Mouse (Mus musculus) urinary bladder, adult 2 months (tissue): ENCODE measurements around the gene Fam117b. TPM values are rescaled to one million over a fixed set of nuclear protein-coding genes. Genes with fewer than 3 reads are reported as not detected.

Source experiments
- DNase-seq: peaks from one replicate; pipeline ENCODE4 v3.0.0; 2022; ENCODE audit warnings: low spot score
- polyA plus RNA-seq: library from polyadenylated mRNA; depleted of rRNA; stranded (reverse); fragments of >200 nt; gene quantifications from 2 replicates; pipeline ENCODE4 v1.2.3, GENCODE M21; 2012; rRNA removed

The Fam117b gene
- 8.6 and 11.2 TPM in 2 replicates for polyA plus RNA-seq

GRCm38 (mm10) chr1:59912413-59913157 is at the start of gene Fam117b:
Gene Fam117b (plus strand): TSS chr1:59913006.
- peak; percentile 89 for DNase-seq

GRCm38 (mm10) chr1:59868041-59868440 is 44.8 kb upstream of the Fam117b start:
- DNase-seq = no peak

- no peak for DNase-seq
Observed at GRCm38 (mm10) chr1:59874023-59874422, 38.8 kb upstream of the Fam117b start.

- DNase-seq = no peak
Observed at GRCm38 (mm10) chr1:59878098-59878497, 34.7 kb upstream of the Fam117b start.

- DNase-seq = peak; percentile 62
Observed at GRCm38 (mm10) chr1:59883349-59884134, 29.3 kb upstream of the Fam117b start.

- no peak for DNase-seq
Observed at GRCm38 (mm10) chr1:59886899-59887298, 25.9 kb upstream of the Fam117b start.

- DNase-seq = no peak
Observed at GRCm38 (mm10) chr1:59888018-59888417, 24.8 kb upstream of the Fam117b start.

- no peak for DNase-seq
Observed at GRCm38 (mm10) chr1:59891185-59891584, 21.6 kb upstream of the Fam117b start.

- no peak for DNase-seq
Observed at GRCm38 (mm10) chr1:59892777-59893176, 20.0 kb upstream of the Fam117b start.

GRCm38 (mm10) chr1:59894025-59894424 is 18.8 kb upstream of the Fam117b start:
- no peak for DNase-seq

GRCm38 (mm10) chr1:59895456-59895855 is 17.4 kb upstream of the Fam117b start:
- no peak for DNase-seq

- DNase-seq = no peak
Observed at GRCm38 (mm10) chr1:59897147-59897798, 15.5 kb upstream of the Fam117b start.

- DNase-seq = no peak
Observed at GRCm38 (mm10) chr1:59899679-59900078, 13.1 kb upstream of the Fam117b start.

GRCm38 (mm10) chr1:59901082-59901876 is 11.5 kb upstream of the Fam117b start:
- DNase-seq = no peak

GRCm38 (mm10) chr1:59902634-59903033 is 10.2 kb upstream of the Fam117b start:
- DNase-seq = no peak

- DNase-seq = no peak
Observed at GRCm38 (mm10) chr1:59904630-59905295, 8.0 kb upstream of the Fam117b start.

- no peak for DNase-seq
Observed at GRCm38 (mm10) chr1:59905916-59906315, 6.9 kb upstream of the Fam117b start.

- no peak for DNase-seq
Observed at GRCm38 (mm10) chr1:59906819-59907521, 5.8 kb upstream of the Fam117b start.

- no peak for DNase-seq
Observed at GRCm38 (mm10) chr1:59907700-59908099, 5.1 kb upstream of the Fam117b start.

GRCm38 (mm10) chr1:59910941-59911340 is 1.9 kb upstream of the Fam117b start:
- DNase-seq = no peak
